Mouse (Mus musculus): Measurements from ENCODE around the gene Lck. TPM values are rescaled to one million over a fixed set of nuclear protein-coding genes. Genes with fewer than 3 reads are reported as not detected.
"Not testable (repeated sequence)": the region's sequence is repeated elsewhere in the genome, so short reads cannot be mapped to it uniquely, and the experiment has no call there.

Lck gene
- polyA plus RNA-seq, 1 experiment from 2014 or later, result 3.1 TPM

GRCm38 (mm10) chr4:129550295-129550694 is 23.1 kb downstream of the Lck start:
- 78% methylated on average over 1 of the region's 1 CpGs for WGBS (ENCODE audit: insufficient replicate concordance)
- Histone ChIP-seq H3K9me3 (replicated peaks; ENCODE audit: control insufficient read depth, low read length) (no peaks in the 10 kb centered on the region), H3K4me3 (ENCODE audit: low read depth, low read length) (no peak overlapping the region), H3K27me3 (ENCODE audit: control insufficient read depth, insufficient read depth, low read depth, low read length) (peaks cover 8% of the 10 kb centered on the region), H3K4me2 (ENCODE audit: low read depth, low read length) (no peak overlapping the region), H3K27ac (ENCODE audit: low read length) (no peak overlapping the region), H3K9ac (ENCODE audit: low read depth, low read length) (no peak overlapping the region), H3K4me1 (ENCODE audit: control insufficient read depth, low read depth, low read length) (peaks cover under 1% of the 10 kb centered on the region; the same call in 1 of the 2 replicates), H3K36me3 (ENCODE audit: control insufficient read depth, insufficient read depth) (no peaks in the 10 kb centered on the region)
- no peak for ATAC-seq (ENCODE audit: low read depth)

DNA sequence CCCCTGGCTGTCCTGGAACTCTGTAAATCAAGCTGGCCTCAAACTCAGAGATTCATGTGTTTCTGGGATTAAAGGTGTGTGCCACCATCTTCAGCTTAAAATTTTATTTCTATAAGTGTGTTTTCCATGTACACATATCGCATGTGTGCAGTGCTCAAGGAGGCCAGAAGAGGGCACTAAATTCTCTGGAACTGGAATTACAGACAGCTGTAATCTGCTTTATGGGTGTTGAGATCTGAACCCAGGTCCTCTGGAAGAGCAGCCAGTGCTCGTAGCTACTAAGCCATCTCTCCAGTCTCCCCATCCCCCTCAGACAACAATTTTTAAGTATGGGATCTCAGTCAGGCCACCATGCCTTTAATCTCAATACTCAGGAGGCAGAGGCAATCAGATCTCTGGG is 24.1 kb downstream of the Lck start:
- Histone ChIP-seq H3K27ac (ENCODE audit: low read length) (no peak overlapping the region), H3K4me2 (ENCODE audit: low read depth, low read length) (no peak overlapping the region), H3K36me3 (ENCODE audit: control insufficient read depth, insufficient read depth) (no peaks in the 10 kb centered on the region), H3K27me3 (ENCODE audit: control insufficient read depth, insufficient read depth, low read depth, low read length) (no peaks in the 10 kb centered on the region), H3K9me3 (replicated peaks; ENCODE audit: control insufficient read depth, low read length) (no peaks in the 10 kb centered on the region), H3K9ac (ENCODE audit: low read depth, low read length) (no peak overlapping the region), H3K4me3 (ENCODE audit: low read depth, low read length) (no peak overlapping the region), H3K4me1 (ENCODE audit: control insufficient read depth, low read depth, low read length) (no peaks in the 10 kb centered on the region; the same call in 1 of the 2 replicates)
- ATAC-seq (ENCODE audit: low read depth), result no peak
- WGBS (ENCODE audit: insufficient replicate concordance), result 62% methylated on average over 2 of the region's 2 CpGs

GRCm38 (mm10) chr4:129547631-129548030 is 25.8 kb downstream of the Lck start:
- H3K27ac ChIP-seq (ENCODE audit: low read length); H3K36me3 ChIP-seq (ENCODE audit: control insufficient read depth, insufficient read depth); H3K4me2 ChIP-seq (ENCODE audit: low read depth, low read length); H3K27me3 ChIP-seq (ENCODE audit: control insufficient read depth, insufficient read depth, low read depth, low read length); H3K9ac ChIP-seq (ENCODE audit: low read depth, low read length); H3K9me3 ChIP-seq (replicated peaks; ENCODE audit: control insufficient read depth, low read length); H3K4me3 ChIP-seq (ENCODE audit: low read depth, low read length); H3K4me1 ChIP-seq (ENCODE audit: control insufficient read depth, low read depth, low read length); ATAC-seq (ENCODE audit: low read depth): not testable (repeated sequence)
- 51% methylated on average over 4 of the region's 4 CpGs for WGBS (ENCODE audit: insufficient replicate concordance)

- no peak for ATAC-seq (ENCODE audit: low read depth)
- Histone ChIP-seq H3K9ac (ENCODE audit: low read depth, low read length) (no peak overlapping the region), H3K36me3 (ENCODE audit: control insufficient read depth, insufficient read depth) (peaks cover 4% of the 10 kb centered on the region), H3K4me3 (ENCODE audit: low read depth, low read length) (no peak overlapping the region), H3K9me3 (replicated peaks; ENCODE audit: control insufficient read depth, low read length) (no peaks in the 10 kb centered on the region), H3K4me2 (ENCODE audit: low read depth, low read length) (no peak overlapping the region), H3K4me1 (ENCODE audit: control insufficient read depth, low read depth, low read length) (peaks cover 17% of the 10 kb centered on the region), H3K27me3 (ENCODE audit: control insufficient read depth, insufficient read depth, low read depth, low read length) (no peaks in the 10 kb centered on the region), H3K27ac (ENCODE audit: low read length) (no peak overlapping the region)
- 81% methylated on average over 4 of the region's 4 CpGs for WGBS (ENCODE audit: insufficient replicate concordance)
Measured at GRCm38 (mm10) chr4:129544106-129544505, 29.3 kb downstream of the Lck start.

- peak within 1 kb of the TSS; percentile 90 for H3K27ac ChIP-seq (ENCODE audit: low read length)
- H3K9me3 ChIP-seq (replicated peaks; ENCODE audit: control insufficient read depth, low read length), result no peaks in the 10 kb centered on the region
- H3K4me1 ChIP-seq (ENCODE audit: control insufficient read depth, low read depth, low read length), result peaks cover 17% of the 10 kb centered on the region
- peak; percentile 99 for ATAC-seq (ENCODE audit: low read depth)
- peaks cover 4% of the 10 kb centered on the region for H3K36me3 ChIP-seq (ENCODE audit: control insufficient read depth, insufficient read depth)
- peak within 1 kb of the TSS; percentile 98 for H3K9ac ChIP-seq (ENCODE audit: low read depth, low read length)
- H3K4me3 ChIP-seq (ENCODE audit: low read depth, low read length), result peak within 1 kb of the TSS; percentile 98
- no peaks in the 10 kb centered on the region for H3K27me3 ChIP-seq (ENCODE audit: control insufficient read depth, insufficient read depth, low read depth, low read length)
- 1% methylated on average over 41 of the region's 46 CpGs for WGBS (ENCODE audit: insufficient replicate concordance)
- peak within 1 kb of the TSS; percentile 86 for H3K4me2 ChIP-seq (ENCODE audit: low read depth, low read length)
Measured at GRCm38 (mm10) chr4:129542592-129543141, 30.8 kb downstream of the Lck start, which contains the start of gene Hdac1. Gene Hdac1 (minus strand): TSS chr4:129542713.

DNA sequence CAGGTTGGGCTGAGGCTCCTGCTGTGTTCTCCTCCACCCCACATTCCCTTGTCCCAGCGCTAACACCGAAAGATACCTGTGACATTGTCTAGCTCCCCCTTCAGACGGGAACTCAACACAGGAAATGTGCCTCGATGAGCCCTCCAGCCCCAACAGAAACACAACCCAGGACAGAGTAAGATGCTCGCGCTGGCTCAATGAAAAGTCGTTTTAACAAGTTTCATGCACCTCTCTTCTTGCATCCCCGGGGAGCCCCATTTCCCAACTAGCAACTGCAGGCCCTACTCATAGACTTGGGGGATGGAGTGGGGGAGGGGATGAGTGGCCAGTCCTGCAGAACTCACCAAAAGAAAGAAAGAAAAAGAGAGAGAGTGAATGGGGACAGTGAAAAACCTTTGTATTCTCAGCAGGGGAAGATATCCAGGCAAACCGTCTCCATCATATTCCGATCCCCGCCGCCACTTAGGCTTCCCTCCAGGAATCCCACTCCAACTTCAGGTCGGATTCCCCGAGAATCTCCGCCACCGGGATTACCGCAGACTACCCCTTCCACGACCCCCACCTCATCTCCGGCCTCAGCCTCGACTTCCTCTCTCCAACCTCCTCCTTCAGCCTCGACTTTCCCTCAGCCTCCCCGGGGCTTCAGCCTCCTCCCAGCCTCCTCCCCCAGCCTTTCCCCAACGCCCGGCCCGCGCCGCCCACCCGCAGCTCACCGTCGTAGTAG is 31.4 kb downstream of the Lck start:
- WGBS (ENCODE audit: insufficient replicate concordance), result 0% methylated on average over 30 of the region's 30 CpGs
- Histone ChIP-seq H3K27me3 (ENCODE audit: control insufficient read depth, insufficient read depth, low read depth, low read length) (no peaks in the 10 kb centered on the region), H3K36me3 (ENCODE audit: control insufficient read depth, insufficient read depth) (peaks cover 4% of the 10 kb centered on the region), H3K9ac (ENCODE audit: low read depth, low read length) (peak overlapping the region; percentile 98), H3K4me3 (ENCODE audit: low read depth, low read length) (peak overlapping the region; percentile 98), H3K9me3 (replicated peaks; ENCODE audit: control insufficient read depth, low read length) (no peaks in the 10 kb centered on the region), H3K4me2 (ENCODE audit: low read depth, low read length) (peak overlapping the region; percentile 86), H3K4me1 (ENCODE audit: control insufficient read depth, low read depth, low read length) (peaks cover 17% of the 10 kb centered on the region), H3K27ac (ENCODE audit: low read length) (peak overlapping the region; percentile 89)
- ATAC-seq (ENCODE audit: low read depth), result no peak

- Histone ChIP-seq H3K4me1 (ENCODE audit: control insufficient read depth, low read depth, low read length) (peaks cover 17% of the 10 kb centered on the region), H3K4me3 (ENCODE audit: low read depth, low read length) (no peak overlapping the region), H3K27me3 (ENCODE audit: control insufficient read depth, insufficient read depth, low read depth, low read length) (no peaks in the 10 kb centered on the region), H3K4me2 (ENCODE audit: low read depth, low read length) (no peak overlapping the region), H3K9me3 (replicated peaks; ENCODE audit: control insufficient read depth, low read length) (no peaks in the 10 kb centered on the region), H3K9ac (ENCODE audit: low read depth, low read length) (no peak overlapping the region), H3K27ac (ENCODE audit: low read length) (no peak overlapping the region), H3K36me3 (ENCODE audit: control insufficient read depth, insufficient read depth) (peaks cover 8% of the 10 kb centered on the region)
- no peak for ATAC-seq (ENCODE audit: low read depth)
- WGBS (ENCODE audit: insufficient replicate concordance), result 88% methylated on average over 6 of the region's 6 CpGs
Measured at GRCm38 (mm10) chr4:129540012-129540411, 33.4 kb downstream of the Lck start.

GRCm38 (mm10) chr4:129528901-129529300 is 44.5 kb downstream of the Lck start:
- not testable (repeated sequence) for H3K9me3 ChIP-seq (replicated peaks; ENCODE audit: control insufficient read depth, low read length)
- peaks cover 28% of the 10 kb centered on the region for H3K36me3 ChIP-seq (ENCODE audit: control insufficient read depth, insufficient read depth)
- 86% methylated on average over 5 of the region's 6 CpGs for WGBS (ENCODE audit: insufficient replicate concordance)

DNA sequence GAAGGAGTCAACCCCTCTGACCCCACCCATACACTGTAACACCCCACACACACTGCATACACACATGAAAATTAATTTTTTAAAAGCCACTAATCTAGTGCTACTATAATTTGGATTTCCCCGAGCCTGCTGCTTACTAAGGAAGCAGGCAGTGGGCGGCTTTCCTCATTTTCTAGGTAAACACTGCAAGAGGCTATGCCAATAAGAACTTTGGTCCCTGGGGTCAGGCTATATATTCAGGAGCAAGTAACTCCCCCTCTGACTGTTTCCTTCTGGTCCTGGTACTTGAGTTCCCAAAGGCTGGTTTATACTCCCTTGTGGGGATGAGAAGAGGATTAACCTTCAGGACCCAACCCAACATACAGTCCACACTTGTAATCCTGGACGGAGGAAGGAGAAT is 47.6 kb downstream of the Lck start:
- ATAC-seq (ENCODE audit: low read depth), result no peak
- no peak overlapping the region for H3K9ac ChIP-seq (ENCODE audit: low read depth, low read length)
- no peak overlapping the region for H3K27ac ChIP-seq (ENCODE audit: low read length)
- H3K4me2 ChIP-seq (ENCODE audit: low read depth, low read length), result no peak overlapping the region
- H3K9me3 ChIP-seq (replicated peaks; ENCODE audit: control insufficient read depth, low read length), result no peaks in the 10 kb centered on the region
- no peaks in the 10 kb centered on the region for H3K27me3 ChIP-seq (ENCODE audit: control insufficient read depth, insufficient read depth, low read depth, low read length)
- 73% methylated on average over 3 of the region's 3 CpGs for WGBS (ENCODE audit: insufficient replicate concordance)
- H3K4me1 ChIP-seq (ENCODE audit: control insufficient read depth, low read depth, low read length), result no peaks in the 10 kb centered on the region; the same call in 1 of the 2 replicates
- peaks cover 42% of the 10 kb centered on the region for H3K36me3 ChIP-seq (ENCODE audit: control insufficient read depth, insufficient read depth)
- H3K4me3 ChIP-seq (ENCODE audit: low read depth, low read length), result no peak overlapping the region

More at GRCm38 (mm10) chr4:129528901-129529300, 44.5 kb downstream of the Lck start:
- H3K4me2 ChIP-seq (ENCODE audit: low read depth, low read length); ATAC-seq (ENCODE audit: low read depth); H3K27me3 ChIP-seq (ENCODE audit: control insufficient read depth, insufficient read depth, low read depth, low read length); H3K9ac ChIP-seq (ENCODE audit: low read depth, low read length); H3K4me1 ChIP-seq (ENCODE audit: control insufficient read depth, low read depth, low read length); H3K27ac ChIP-seq (ENCODE audit: low read length); H3K4me3 ChIP-seq (ENCODE audit: low read depth, low read length): not testable (repeated sequence)
